Mouse (Mus musculus) stomach, embryonic 14.5 days (tissue): ENCODE measurements around the gene Tchp. TPM values are rescaled to one million over a fixed set of nuclear protein-coding genes. Genes with fewer than 3 reads are reported as not detected.
A peak's percentile ranks its signal among the peaks of the same experiment; 100 is the strongest.

Experiments used
- ATAC-seq: fragments of 200-750 bp; cut with Nextera tagmentation; 2 replicates; pipeline ENCODE4 v1.8.0; 2017; ENCODE audit warnings: low read depth, moderate TSS enrichment; ENCODE audit not compliant: insufficient number of reproducible peaks, insufficient read depth, low FRiP score
- H3K27ac ChIP-seq: fragments of 300-500 bp; sonication (generic); 2 replicates; pipeline ENCODE4 v1.5.1; 2014; ENCODE audit warnings: mild to moderate bottlenecking, low read length, moderate library complexity, mixed read lengths
- H3K27me3 ChIP-seq: fragments of 300-500 bp; sonication (generic); 2 replicates; pipeline ENCODE4 v1.6.1; 2014; ENCODE audit warnings: low read length, control low read depth, mixed read lengths; ENCODE audit not compliant: control insufficient read depth, insufficient read depth
- H3K36me3 ChIP-seq: fragments of 300-500 bp; sonication (generic); 2 replicates; pipeline ENCODE4 v1.6.1; 2014; ENCODE audit warnings: mild to moderate bottlenecking, control low read depth, low read length, moderate library complexity, mixed read lengths; ENCODE audit not compliant: control insufficient read depth, insufficient read depth
- H3K4me1 ChIP-seq: fragments of 300-500 bp; sonication (generic); 2 replicates; pipeline ENCODE4 v1.6.1; 2014; ENCODE audit warnings: low read length, control low read depth, mixed read lengths; ENCODE audit not compliant: control insufficient read depth, insufficient read depth
- H3K4me2 ChIP-seq: fragments of 300-500 bp; sonication (generic); replicated peaks from 2 replicates; pipeline ENCODE4 v1.6.1; 2014; ENCODE audit warnings: low read depth, low read length, control low read depth
- H3K4me3 ChIP-seq: fragments of 300-500 bp; sonication (generic); 2 replicates; pipeline ENCODE4 v1.5.1; 2014; ENCODE audit warnings: low read depth, low read length, control low read depth
- H3K9ac ChIP-seq: fragments of 300-500 bp; sonication (generic); replicated peaks from 2 replicates; pipeline ENCODE4 v1.6.1; 2014; ENCODE audit warnings: low read depth, mild to moderate bottlenecking, control low read depth, low read length, moderate library complexity, mixed read lengths
- H3K9me3 ChIP-seq: fragments of 300-500 bp; sonication (generic); 2 replicates; pipeline ENCODE4 v1.6.1; 2016; ENCODE audit warnings: low read depth, low read length, control low read depth; ENCODE audit not compliant: control insufficient read depth
- WGBS: fragments of 180-500 bp; shearing (Covaris S2); extraction: QIAGEN DNeasy Blood & Tissue Kit; methylation state at CpG from one replicate; pipeline ENCODE4 v1.1.7; 2014; 5-methylcytosine and 5-hydroxymethylcytosine counted together
- polyA plus RNA-seq: library from polyadenylated mRNA; unstranded; fragments of >200 nt; fragmentation: Nextera tagmentation; extraction: Ambion mirVana; gene quantifications from 2 replicates; pipeline ENCODE4 v1.2.1, GENCODE M21; 2014

The Tchp gene
- 11.9 and 14.1 TPM in 2 replicates for polyA plus RNA-seq

DNA sequence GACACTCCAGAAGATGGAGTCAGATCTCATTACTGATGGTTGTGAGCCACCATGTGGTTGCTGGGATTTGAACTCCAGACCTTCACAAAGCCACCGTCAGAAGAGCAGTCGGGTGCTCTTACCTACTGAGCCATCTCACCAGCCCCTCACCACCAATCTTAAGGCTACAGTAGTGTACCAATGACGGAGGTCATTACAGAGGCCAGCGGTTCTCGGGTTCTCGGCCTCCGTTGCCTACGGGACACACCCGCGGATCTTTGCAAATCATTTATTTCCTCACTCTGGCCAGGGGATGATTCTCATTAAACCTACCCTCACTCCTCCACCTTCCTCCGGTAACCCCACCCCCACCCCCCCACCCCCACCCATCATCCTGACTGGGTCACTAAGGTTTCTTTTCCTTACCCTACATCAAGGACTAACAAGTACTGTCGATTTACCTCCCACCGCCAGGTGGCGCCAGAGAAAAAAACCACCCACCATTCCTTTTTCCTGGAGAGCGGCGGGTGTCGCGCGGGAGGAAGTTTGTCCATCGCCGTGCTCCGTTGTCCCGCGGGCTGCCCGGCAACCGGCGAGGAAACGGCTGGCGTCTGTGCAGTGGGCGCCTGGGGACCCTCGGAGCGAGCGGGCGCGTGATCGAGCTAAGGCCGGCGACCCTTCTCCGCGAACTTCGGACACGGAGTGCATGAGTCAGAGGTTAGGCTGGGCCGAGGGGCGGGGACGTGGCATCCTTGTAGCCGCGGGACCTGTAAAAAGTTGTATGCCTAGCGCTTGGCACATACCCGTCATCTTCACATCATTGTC is at the start of gene Tchp:
Tchp (plus strand) TSS at position 496 of the 804 bp plus-strand sequence.
- Histone ChIP-seq H3K4me3 (peak within 1 kb of the TSS; percentile 83), H3K9ac (peak within 1 kb of the TSS; percentile 55), H3K27ac (no peak within 1 kb of the TSS), H3K4me1 (peaks cover 5% of the 10 kb centered on the region), H3K27me3 (no peaks in the 10 kb centered on the region), H3K9me3 (no peaks in the 10 kb centered on the region), H3K4me2 (peak within 1 kb of the TSS; percentile 82), H3K36me3 (peaks cover 11% of the 10 kb centered on the region)
- ATAC-seq: peak; percentile 78
- 4% methylated on average over 49 of the region's 49 CpGs for WGBS

DNA sequence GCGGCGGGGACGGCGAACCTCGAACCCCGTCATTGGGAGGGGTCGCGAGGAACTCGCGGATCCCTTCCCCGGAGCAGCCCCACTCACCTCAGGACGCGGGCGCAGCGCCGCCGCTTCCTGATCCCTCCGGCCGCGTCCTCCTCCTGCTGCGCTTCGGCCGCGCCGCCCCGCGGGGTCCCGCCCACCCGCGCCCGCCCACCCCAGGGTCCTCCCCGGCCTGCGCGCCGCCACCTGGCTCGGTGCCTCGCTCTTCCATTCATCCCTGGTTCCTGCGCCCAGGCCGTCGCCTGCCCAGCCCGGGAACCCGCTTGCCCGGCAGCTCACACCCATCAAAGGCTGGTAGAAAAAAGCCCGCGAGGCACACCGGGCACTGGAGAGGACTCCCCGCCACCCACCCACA is 49.3 kb upstream of the Tchp start, which contains the start of gene Trpv4:
Trpv4 (minus strand) TSS at position 167 of the 400 bp plus-strand sequence.
- ATAC-seq: peak; percentile 54; the same call in 1 of the 2 replicates
- Histone ChIP-seq H3K27me3 (peaks cover 10% of the 10 kb centered on the region), H3K27ac (no peak within 1 kb of the TSS), H3K9me3 (no peaks in the 10 kb centered on the region), H3K4me3 (peak within 1 kb of the TSS; percentile 49), H3K9ac (0 out of 2 replicates have a peak within 1 kb of the TSS, but pooled peaks have one; percentile 28), H3K36me3 (no peaks in the 10 kb centered on the region), H3K4me1 (peaks cover 7% of the 10 kb centered on the region; the same call in 1 of the 2 replicates), H3K4me2 (peak within 1 kb of the TSS; percentile 95)
- WGBS: under 1% methylated on average over 39 of the region's 47 CpGs

DNA sequence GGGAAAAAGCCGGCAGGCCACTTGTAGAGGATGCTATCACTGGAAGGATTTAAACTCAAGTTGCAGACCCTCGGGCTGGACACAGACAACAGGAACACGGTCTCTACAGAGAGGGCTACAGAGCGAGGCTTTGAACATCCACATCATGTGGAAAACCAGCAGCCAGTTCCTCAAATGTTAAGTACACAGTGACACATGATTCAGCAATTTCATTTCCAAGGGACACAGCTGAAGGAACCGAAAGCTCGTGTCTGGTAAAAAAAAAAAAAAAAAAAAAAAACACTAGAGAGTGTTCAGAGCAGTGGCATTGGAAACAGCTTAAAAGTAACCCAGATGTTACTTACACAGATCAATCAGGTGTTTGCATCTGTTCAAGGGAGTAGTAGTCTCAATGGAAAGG is 46.5 kb upstream of the Tchp start:
- Histone ChIP-seq H3K9ac (no peak overlapping the region), H3K4me1 (peaks cover 7% of the 10 kb centered on the region; the same call in 1 of the 2 replicates), H3K36me3 (no peaks in the 10 kb centered on the region), H3K4me2 (no peak overlapping the region), H3K27ac (no peak overlapping the region), H3K27me3 (peaks cover 10% of the 10 kb centered on the region), H3K9me3 (no peaks in the 10 kb centered on the region), H3K4me3 (no peak overlapping the region)
- no peak for ATAC-seq
- WGBS: 61% methylated on average over 6 of the region's 6 CpGs

DNA sequence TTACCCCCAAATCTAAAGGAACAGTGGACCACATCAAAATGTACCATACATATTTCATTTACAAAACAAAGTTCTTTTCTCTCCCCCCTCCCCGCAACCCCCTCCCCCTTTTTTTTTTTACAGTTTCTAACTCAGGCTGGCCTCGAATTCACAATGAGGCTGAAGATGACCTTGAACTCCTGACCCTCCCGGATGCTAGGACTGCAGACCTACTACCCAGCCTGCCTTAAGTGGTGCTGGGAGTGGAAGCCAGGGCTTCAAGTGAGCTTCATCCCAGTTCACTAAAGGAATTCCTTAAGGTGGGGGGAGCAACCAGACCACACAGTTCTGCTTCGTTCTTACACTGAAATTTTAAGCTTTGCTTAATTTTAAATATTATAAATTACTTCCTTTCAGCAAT is 43.4 kb upstream of the Tchp start:
- WGBS: 66% methylated on average over 4 of the region's 4 CpGs
- ATAC-seq: no peak
- Histone ChIP-seq H3K4me3 (no peak overlapping the region), H3K4me2 (no peak overlapping the region), H3K9me3 (no peaks in the 10 kb centered on the region), H3K36me3 (no peaks in the 10 kb centered on the region), H3K9ac (no peak overlapping the region), H3K27me3 (no peaks in the 10 kb centered on the region), H3K4me1 (no peaks in the 10 kb centered on the region), H3K27ac (no peak overlapping the region)

DNA sequence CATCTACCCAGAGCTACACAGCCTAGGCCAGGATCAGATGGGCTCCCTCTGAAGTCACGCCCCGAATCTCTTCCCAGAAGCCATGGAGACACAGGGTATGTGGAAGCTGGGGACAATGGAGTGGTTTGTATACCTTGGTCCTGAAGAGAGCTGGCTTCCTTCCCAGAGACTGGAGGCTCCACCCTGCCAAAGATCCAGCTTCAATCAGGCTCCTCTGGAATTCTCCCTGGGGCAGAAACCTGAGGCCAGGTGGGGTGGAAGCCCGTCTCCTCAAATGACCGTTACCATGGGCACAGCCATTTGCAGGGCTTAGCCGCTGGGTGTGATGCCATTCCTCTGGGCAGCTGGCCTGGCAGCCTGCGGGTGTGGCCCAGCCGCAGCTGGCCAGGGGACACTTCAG is 42.8 kb upstream of the Tchp start:
- no peak overlapping the region for H3K4me2 ChIP-seq

DNA sequence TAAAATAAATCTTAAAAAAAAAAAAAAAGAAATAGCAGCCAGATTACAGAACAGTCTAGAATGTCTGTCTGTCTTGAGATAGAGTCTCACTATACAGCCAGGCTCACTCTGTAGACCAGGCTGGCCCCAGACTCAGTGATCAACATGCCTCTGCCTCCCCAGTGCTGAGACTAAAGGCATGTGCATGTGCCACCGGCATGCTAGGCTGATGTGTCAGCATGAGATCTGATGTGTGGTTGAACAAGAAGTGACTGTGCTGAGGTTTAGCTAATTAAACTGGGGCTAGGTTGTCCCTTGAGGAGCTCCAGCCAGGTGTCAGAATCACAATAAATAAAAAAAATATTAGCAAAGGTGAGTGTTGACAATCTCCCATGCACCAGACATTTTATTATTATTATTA is 40.9 kb upstream of the Tchp start:
- WGBS: 65% methylated on average over 1 of the region's 1 CpGs
- no peak overlapping the region for H3K9ac ChIP-seq
- H3K4me1 ChIP-seq: no peaks in the 10 kb centered on the region
- no peak overlapping the region for H3K27ac ChIP-seq
- H3K27me3 ChIP-seq: no peaks in the 10 kb centered on the region
- H3K4me2 ChIP-seq: no peak overlapping the region; the same call in 1 of the 2 replicates
- H3K4me3 ChIP-seq: no peak overlapping the region
- no peak for ATAC-seq
- H3K36me3 ChIP-seq: no peaks in the 10 kb centered on the region
- no peaks in the 10 kb centered on the region for H3K9me3 ChIP-seq

More for the DNA sequence above, 42.8 kb upstream of the Tchp start:
- H3K36me3 ChIP-seq: no peaks in the 10 kb centered on the region
- H3K9me3 ChIP-seq: no peaks in the 10 kb centered on the region
- H3K4me3 ChIP-seq: no peak overlapping the region
- no peak overlapping the region for H3K27ac ChIP-seq
- no peaks in the 10 kb centered on the region for H3K4me1 ChIP-seq
- H3K9ac ChIP-seq: no peak overlapping the region
- no peak for ATAC-seq
- WGBS: 69% methylated on average over 7 of the region's 7 CpGs
- no peaks in the 10 kb centered on the region for H3K27me3 ChIP-seq

DNA sequence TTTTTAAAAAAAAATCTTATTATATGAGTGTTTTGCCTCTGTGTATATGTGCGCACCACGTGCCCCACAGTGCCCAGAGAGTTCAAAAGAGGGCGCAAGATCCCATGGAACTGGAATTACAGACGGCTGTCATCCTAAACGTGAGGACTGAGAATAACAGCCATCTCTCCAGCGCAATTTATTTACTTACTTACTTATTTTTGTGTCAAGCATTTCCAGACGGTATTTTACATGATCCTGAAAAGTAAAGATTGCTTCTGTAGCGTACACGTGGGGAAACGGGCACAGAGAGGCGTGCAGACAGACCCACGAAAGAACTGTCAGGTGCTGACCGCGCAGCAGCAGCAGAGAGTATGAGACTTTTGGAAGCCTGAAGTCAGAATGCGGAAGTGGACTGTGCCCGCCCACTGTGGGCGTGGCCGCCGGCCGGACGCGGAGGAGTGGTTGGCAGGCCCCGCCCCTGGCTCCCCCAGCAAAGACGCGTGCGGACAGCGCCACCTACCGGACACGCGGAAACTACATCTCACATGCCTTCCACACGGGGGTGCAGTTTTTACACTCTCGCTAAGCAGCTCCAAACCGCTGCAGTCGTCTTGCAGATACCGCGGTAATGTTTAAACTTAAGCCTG is 40.2 kb upstream of the Tchp start:
- no peaks in the 10 kb centered on the region for H3K27me3 ChIP-seq
- no peak overlapping the region for H3K27ac ChIP-seq
- H3K4me2 ChIP-seq: peak overlapping the region; percentile 41
- no peaks in the 10 kb centered on the region for H3K4me1 ChIP-seq
- peak; percentile 91 for ATAC-seq
- H3K4me3 ChIP-seq: peak overlapping the region; percentile 16
- H3K9ac ChIP-seq: no peak overlapping the region
- H3K9me3 ChIP-seq: no peaks in the 10 kb centered on the region
- WGBS: 2% methylated on average over 36 of the region's 36 CpGs
- no peaks in the 10 kb centered on the region for H3K36me3 ChIP-seq

DNA sequence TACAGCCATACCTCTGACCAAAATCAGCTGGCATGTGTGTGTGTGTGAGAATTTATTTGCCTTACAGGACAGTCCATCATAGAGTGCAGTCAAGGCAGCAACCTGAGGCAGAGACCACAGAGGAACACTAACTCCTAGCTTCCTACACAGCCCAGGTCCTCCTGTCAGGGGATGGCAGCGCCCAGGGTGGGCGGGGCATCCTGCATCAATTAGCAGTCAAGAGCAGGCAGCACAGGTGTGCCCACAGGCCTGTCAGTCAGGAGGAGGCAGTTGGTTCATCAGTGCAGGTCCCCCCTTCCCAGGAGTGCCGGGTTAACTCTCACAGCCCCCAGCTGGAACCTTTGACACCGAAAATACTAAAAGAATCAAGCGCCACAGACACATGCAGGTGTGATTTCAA is 38.5 kb upstream of the Tchp start:
- Histone ChIP-seq H3K4me1 (no peaks in the 10 kb centered on the region), H3K9me3 (no peaks in the 10 kb centered on the region), H3K27me3 (no peaks in the 10 kb centered on the region), H3K27ac (no peak overlapping the region), H3K4me3 (no peak overlapping the region), H3K9ac (no peak overlapping the region), H3K36me3 (no peaks in the 10 kb centered on the region), H3K4me2 (no peak overlapping the region)
- ATAC-seq: no peak
- WGBS: 91% methylated on average over 5 of the region's 5 CpGs
